ENCODE assay signal across 8 mouse cellular contexts in the genomic region with DNA sequence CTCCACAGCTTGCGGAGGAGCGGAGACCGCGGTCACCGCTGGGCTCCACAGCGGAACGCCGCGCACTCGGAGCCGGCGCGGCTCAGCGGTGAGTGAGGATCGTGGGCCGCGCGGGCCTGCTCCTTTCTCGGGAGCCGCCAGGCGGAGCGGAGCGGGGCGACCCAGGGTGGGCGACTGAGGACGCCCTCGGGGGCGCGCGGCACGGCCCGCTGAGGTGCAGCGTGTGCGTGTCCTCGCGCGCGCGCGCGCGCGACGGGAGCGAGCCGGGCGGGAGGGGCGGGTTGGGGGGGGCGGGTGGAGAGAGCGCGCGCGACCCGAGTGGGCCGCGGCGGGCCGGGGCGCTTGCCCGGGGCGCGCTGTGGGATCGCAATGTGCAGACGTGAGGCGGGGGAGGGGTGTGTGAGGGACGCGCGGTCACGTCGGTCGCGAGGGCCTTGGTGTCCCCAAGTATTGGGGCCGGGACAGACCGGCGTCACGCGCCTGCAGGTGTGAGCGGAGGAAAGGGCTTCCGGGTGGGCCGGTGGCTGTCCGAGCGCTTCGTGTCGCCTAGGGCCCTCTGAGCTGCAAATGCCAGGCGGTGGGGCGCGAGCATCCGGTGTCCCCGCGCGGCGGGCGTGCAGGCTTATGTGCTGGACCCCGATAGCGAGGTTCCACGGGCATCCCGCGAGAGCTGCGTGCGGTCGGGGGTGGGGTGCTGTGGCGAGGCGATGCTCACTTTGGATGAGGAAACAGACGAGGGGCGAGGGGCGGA. TPM values are rescaled to one million over a fixed set of nuclear protein-coding genes. Genes with fewer than 3 reads are reported as not detected.
A peak's percentile ranks its signal among the peaks of the same experiment; 100 is the strongest.
DNase-seq lines count a peak whose midpoint lies in the region; ATAC-seq and TF ChIP-seq lines count a peak whose summit lies in the region.

No protein-coding gene starts in this region.

- peak overlapping the region; percentile 94 for H3K27ac ChIP-seq in forebrain, embryonic 16.5 days (ENCODE audit: low read length)
- H3K27ac ChIP-seq in lung, postnatal 0 days (ENCODE audit: low read length): peak overlapping the region; percentile 95

- peaks cover 9% of the 10 kb centered on the region for H3K36me3 ChIP-seq in G1E (replicated peaks)
- no peaks in the 10 kb centered on the region for H3K36me3 ChIP-seq in forebrain, embryonic 16.5 days (ENCODE audit: control insufficient read depth, insufficient read depth)
- H3K36me3 ChIP-seq in lung, postnatal 0 days (ENCODE audit: insufficient read depth, low read length): no peaks in the 10 kb centered on the region

- peak overlapping the region; percentile 89 for H3K9ac ChIP-seq in forebrain, embryonic 16.5 days (replicated peaks; ENCODE audit: low read depth, low read length)
- peak overlapping the region; percentile 90 for H3K9ac ChIP-seq in lung, postnatal 0 days (replicated peaks; ENCODE audit: low read depth)

- TF ChIP-seq CTCF in G1E (IDR thresholded peaks at IDR 0.05; ENCODE audit: low read depth, low read length): no peak
- TF ChIP-seq CTCF in lung, postnatal 0 days (IDR thresholded peaks at IDR 0.05): peak; percentile 9; the same call in 1 of the 2 replicates

- WGBS in forebrain, embryonic 16.5 days: under 1% methylated on average over 76 of the region's 106 CpGs
- under 1% methylated on average over 52 of the region's 106 CpGs for WGBS in lung, postnatal 0 days

- no peak for TF ChIP-seq EP300 in lung, postnatal 0 days (IDR thresholded peaks at IDR 0.05)

- H3K4me1 ChIP-seq in G1E (ENCODE audit: insufficient read depth, low read depth, low read length): peaks cover 23% of the 10 kb centered on the region
- peaks cover 26% of the 10 kb centered on the region for H3K4me1 ChIP-seq in forebrain, embryonic 16.5 days (replicated peaks; ENCODE audit: control insufficient read depth, insufficient read depth, low read length)
- peaks cover 5% of the 10 kb centered on the region; the same call in 1 of the 2 replicates for H3K4me1 ChIP-seq in lung, postnatal 0 days (ENCODE audit: insufficient read depth, low read depth, low read length)

- peak overlapping the region; percentile 100 for H3K4me3 ChIP-seq in G1E (ENCODE audit: low read depth, low read length)
- peak overlapping the region; percentile 98 for H3K4me3 ChIP-seq in forebrain, embryonic 16.5 days (replicated peaks; ENCODE audit: low read length)
- peak overlapping the region; percentile 98 for H3K4me3 ChIP-seq in lung, postnatal 0 days (ENCODE audit: low read depth, low read length)

- no peaks in the 10 kb centered on the region for H3K9me3 ChIP-seq in G1E (replicated peaks)
- no peaks in the 10 kb centered on the region for H3K9me3 ChIP-seq in forebrain, embryonic 16.5 days (ENCODE audit: control insufficient read depth, low read length)
- no peaks in the 10 kb centered on the region for H3K9me3 ChIP-seq in lung, postnatal 0 days (ENCODE audit: low read length)

- DNase-seq in G1E (ENCODE audit: low spot score): peak; percentile 60
- DNase-seq in cerebellum, adult 18-20 months: peak; percentile 67 to 75
- peak; percentile 41 for DNase-seq in heart, postnatal 25 days (ENCODE audit: low spot score)
- DNase-seq in layer of hippocampus, adult 9-11 months: peak; percentile 62
- DNase-seq in lung, postnatal 0 days (ENCODE audit: low spot score): peak; percentile 65
- DNase-seq in ovary, postnatal 14 days (ENCODE audit: low spot score): peak; percentile 39
- peak; percentile 78 for DNase-seq in thymus, postnatal 14 days

- ATAC-seq in G1E (ENCODE audit: extremely low read depth, insufficient number of reproducible peaks, low FRiP score, poor library complexity, severe bottlenecking): no peak
- peak; percentile 29 for ATAC-seq in forebrain, embryonic 16.5 days
- peak; percentile 10 for ATAC-seq in lung, postnatal 0 days

- no peaks in the 10 kb centered on the region; the same call in 1 of the 2 replicates for H3K27me3 ChIP-seq in G1E (ENCODE audit: insufficient read depth, low read length)
- no peaks in the 10 kb centered on the region for H3K27me3 ChIP-seq in forebrain, embryonic 16.5 days (replicated peaks; ENCODE audit: control insufficient read depth, insufficient read depth, low read length)
- no peaks in the 10 kb centered on the region for H3K27me3 ChIP-seq in lung, postnatal 0 days (replicated peaks; ENCODE audit: insufficient read depth, low read length)

- intact Hi-C loops in heart, postnatal 25 days (cut with DNase I): no loop called here

- H3K4me2 ChIP-seq in forebrain, embryonic 16.5 days (ENCODE audit: low read length): peak overlapping the region; percentile 87
- H3K4me2 ChIP-seq in lung, postnatal 0 days (replicated peaks; ENCODE audit: low read depth, low read length): peak overlapping the region; percentile 92

RNA-seq across cellular contexts. Expression of a gene that starts 0.5 kb away (rescaled TPM):
- 51.2 and 146 TPM in 2 replicates for total RNA-seq in G1E (2014; fragmentation: Nextera tagmentation)
- total RNA-seq in G1E (2017): 15.3 and 24.5 TPM in 2 replicates
- 10.0 and 14.2 TPM in 2 replicates for polyA plus RNA-seq in G1E (2012)
- polyA plus RNA-seq in forebrain, embryonic 16.5 days (2015; fragmentation: Nextera tagmentation; extraction: Ambion mirVana): 30.2 and 41.6 TPM in 2 replicates
- total RNA-seq in heart, postnatal 25 days (2021): 10 to 100 TPM; 48.4 to 53.0 TPM
- 10.1 and 11.7 TPM in 2 replicates for polyA plus RNA-seq in lung, postnatal 0 days (2015; fragmentation: Nextera tagmentation; extraction: Ambion mirVana)

RNA-seq across cellular contexts. Expression of a gene that starts 39.9 kb away (rescaled TPM):
- not detected in 2 replicates for total RNA-seq in G1E (2014; fragmentation: Nextera tagmentation)
- total RNA-seq in G1E (2017): 0.11 TPM in 1 of 2 replicates, not detected in the other
- not detected in 2 replicates for polyA plus RNA-seq in G1E (2012)
- 0.12 TPM in 1 of 2 replicates, not detected in the other for polyA plus RNA-seq in forebrain, embryonic 16.5 days (2015; fragmentation: Nextera tagmentation; extraction: Ambion mirVana)
- total RNA-seq in heart, postnatal 25 days (2021): under 1 TPM in 1 of 2 experiments, not detected in 1; 0.08 TPM
- 0.73 and 0.80 TPM in 2 replicates for polyA plus RNA-seq in lung, postnatal 0 days (2015; fragmentation: Nextera tagmentation; extraction: Ambion mirVana)
